In genomic region chr14:49454283-49454914, GRCm38 (mm10) we compare ENCODE assay signal across 17 mouse cellular contexts.
DNase-seq lines count a peak whose midpoint lies in the region; ATAC-seq and TF ChIP-seq lines count a peak whose summit lies in the region.
"Had no signal": no experiment of that assay in that cellular context is flagged by ENCODE, and none has a peak within 500 bp of the region (broad histone marks: within the 10 kb centered on the region; RNA-seq: fewer than 3 reads in every experiment).

No protein-coding gene starts in this region.

- H3K4me1 ChIP-seq in hindbrain, embryonic 13.5 days (replicated peaks): peaks cover 10% of the 10 kb centered on the region
- H3K4me1 ChIP-seq in hindbrain, embryonic 11.5 days (replicated peaks; ENCODE audit: control insufficient read depth, insufficient read depth, low read length): no peaks in the 10 kb centered on the region
- no peaks in the 10 kb centered on the region for H3K4me1 ChIP-seq in midbrain, embryonic 14.5 days (ENCODE audit: control insufficient read depth, insufficient read depth, low read length)
- no peaks in the 10 kb centered on the region for H3K4me1 ChIP-seq in midbrain, embryonic 11.5 days (ENCODE audit: control insufficient read depth, insufficient read depth, low read length)
- 0 out of 2 replicates have a peak, but pooled peaks cover 2% of the 10 kb centered on the region for H3K4me1 ChIP-seq in midbrain, postnatal 0 days (ENCODE audit: insufficient read depth, low read length)
- no peaks in the 10 kb centered on the region for H3K4me1 ChIP-seq in liver, embryonic 12.5 days

- H3K9ac ChIP-seq in hindbrain, embryonic 13.5 days: no peak overlapping the region
- H3K9ac ChIP-seq in hindbrain, embryonic 11.5 days (ENCODE audit: low read depth, low read length): no peak overlapping the region
- no peak overlapping the region for H3K9ac ChIP-seq in midbrain, embryonic 14.5 days (replicated peaks; ENCODE audit: low read length)
- H3K9ac ChIP-seq in midbrain, embryonic 11.5 days (ENCODE audit: low read length): no peak overlapping the region
- no peak overlapping the region for H3K9ac ChIP-seq in midbrain, postnatal 0 days (replicated peaks; ENCODE audit: low read length, poor library complexity, severe bottlenecking)
- H3K9ac ChIP-seq in liver, embryonic 12.5 days: no peak overlapping the region

- no peaks in the 10 kb centered on the region for H3K9me3 ChIP-seq in hindbrain, embryonic 13.5 days
- H3K9me3 ChIP-seq in hindbrain, embryonic 11.5 days (ENCODE audit: control insufficient read depth, low read length): no peaks in the 10 kb centered on the region
- no peaks in the 10 kb centered on the region for H3K9me3 ChIP-seq in midbrain, embryonic 14.5 days (ENCODE audit: control insufficient read depth, low read length)
- no peaks in the 10 kb centered on the region; the same call in 1 of the 2 replicates for H3K9me3 ChIP-seq in midbrain, embryonic 11.5 days (ENCODE audit: control insufficient read depth, low read length)
- H3K9me3 ChIP-seq in midbrain, postnatal 0 days (ENCODE audit: low read length): no peaks in the 10 kb centered on the region
- H3K9me3 ChIP-seq in liver, embryonic 12.5 days (replicated peaks): no peaks in the 10 kb centered on the region
- H3K9me3 ChIP-seq: forebrain, embryonic 10.5 days had no signal

- no peak for ATAC-seq in hindbrain, embryonic 13.5 days (ENCODE audit: low FRiP score)
- ATAC-seq in hindbrain, embryonic 11.5 days (ENCODE audit: low FRiP score): no peak
- no peak for ATAC-seq in midbrain, embryonic 14.5 days (ENCODE audit: low FRiP score, low TSS enrichment)
- ATAC-seq in midbrain, embryonic 11.5 days (ENCODE audit: low FRiP score): no peak
- 0 out of 2 replicates have a peak, but pooled peaks have one; percentile 62 for ATAC-seq in midbrain, postnatal 0 days (ENCODE audit: low FRiP score)
- no peak for ATAC-seq in liver, embryonic 12.5 days
- ATAC-seq: CD4-positive, CD25-positive, alpha-beta regulatory T cell, adult 4 months; forebrain, embryonic 14.5 days had no signal

- peak overlapping the region; percentile 30; the same call in 1 of the 2 replicates for H3K27ac ChIP-seq in hindbrain, embryonic 13.5 days
- no peak overlapping the region for H3K27ac ChIP-seq in hindbrain, embryonic 11.5 days (ENCODE audit: low read depth, low read length)
- no peak overlapping the region for H3K27ac ChIP-seq in midbrain, embryonic 14.5 days (replicated peaks; ENCODE audit: low read depth, low read length)
- no peak overlapping the region for H3K27ac ChIP-seq in midbrain, embryonic 11.5 days (ENCODE audit: low read depth, low read length)
- no peak overlapping the region for H3K27ac ChIP-seq in midbrain, postnatal 0 days (ENCODE audit: low read depth, low read length)
- H3K27ac ChIP-seq in liver, embryonic 12.5 days: no peak overlapping the region
- H3K27ac ChIP-seq: forebrain, embryonic 10.5 days had no signal

- no peak overlapping the region for H3K4me3 ChIP-seq in hindbrain, embryonic 13.5 days
- no peak overlapping the region for H3K4me3 ChIP-seq in hindbrain, embryonic 11.5 days (ENCODE audit: low read depth, low read length)
- no peak overlapping the region for H3K4me3 ChIP-seq in midbrain, embryonic 14.5 days (replicated peaks; ENCODE audit: low read depth, low read length)
- H3K4me3 ChIP-seq in midbrain, embryonic 11.5 days (ENCODE audit: low read depth, low read length): no peak overlapping the region
- H3K4me3 ChIP-seq in midbrain, postnatal 0 days (ENCODE audit: low read depth, low read length): no peak overlapping the region
- no peak overlapping the region for H3K4me3 ChIP-seq in liver, embryonic 12.5 days
- H3K4me3 ChIP-seq: forebrain, embryonic 10.5 days had no signal

- H3K27me3 ChIP-seq in hindbrain, embryonic 13.5 days: no peaks in the 10 kb centered on the region
- H3K27me3 ChIP-seq in hindbrain, embryonic 11.5 days (ENCODE audit: control insufficient read depth, insufficient read depth, low read length): no peaks in the 10 kb centered on the region
- H3K27me3 ChIP-seq in midbrain, embryonic 14.5 days (ENCODE audit: control insufficient read depth, insufficient read depth, low read length): no peaks in the 10 kb centered on the region
- no peaks in the 10 kb centered on the region for H3K27me3 ChIP-seq in midbrain, embryonic 11.5 days (ENCODE audit: control insufficient read depth, insufficient read depth, low read length)
- no peaks in the 10 kb centered on the region for H3K27me3 ChIP-seq in midbrain, postnatal 0 days (ENCODE audit: insufficient read depth, low read length)
- no peaks in the 10 kb centered on the region for H3K27me3 ChIP-seq in liver, embryonic 12.5 days (replicated peaks)

- 78% methylated on average over 6 of the region's 6 CpGs for WGBS in hindbrain, embryonic 13.5 days
- 81% methylated on average over 6 of the region's 6 CpGs for WGBS in hindbrain, embryonic 11.5 days
- WGBS in midbrain, embryonic 14.5 days: 68% methylated on average over 6 of the region's 6 CpGs
- 85% methylated on average over 6 of the region's 6 CpGs for WGBS in midbrain, embryonic 11.5 days
- 51% methylated on average over 6 of the region's 6 CpGs for WGBS in midbrain, postnatal 0 days
- 71% methylated on average over 6 of the region's 6 CpGs for WGBS in liver, embryonic 12.5 days (ENCODE audit: insufficient replicate concordance)

- TF ChIP-seq CTCF in brain, embryonic 14.5 days (IDR thresholded peaks at IDR 0.05; ENCODE audit: borderline replicate concordance, extremely low read depth, insufficient read depth, insufficient read length): no peak
- no peak for TF ChIP-seq CTCF in midbrain, postnatal 0 days (IDR thresholded peaks at IDR 0.05)

- DNase-seq in hindbrain, embryonic 11.5 days (ENCODE audit: low spot score): no peak
- DNase-seq in midbrain, embryonic 14.5 days: peak; percentile 15
- no peak for DNase-seq in midbrain, embryonic 11.5 days (ENCODE audit: low spot score, missing footprints)
- DNase-seq in brain, embryonic 14.5 days (ENCODE audit: low read depth): peak; percentile 14
- no peak for DNase-seq in midbrain, postnatal 0 days (ENCODE audit: low spot score)
- no peak for DNase-seq in c-Kit-positive CD71-positive TER-119-positive erythroid progenitor cells, embryonic 14.5 days (ENCODE audit: low spot score)
- DNase-seq: adrenal gland, postnatal 14 days; cerebellum, adult 18-20 months; cerebellum, adult 9-10 months; cerebellum, postnatal 14 days; gastrocnemius, postnatal 25 days had no signal

- no peaks in the 10 kb centered on the region for H3K36me3 ChIP-seq in hindbrain, embryonic 13.5 days
- no peaks in the 10 kb centered on the region for H3K36me3 ChIP-seq in hindbrain, embryonic 11.5 days (ENCODE audit: control insufficient read depth, insufficient read depth, low read length)
- H3K36me3 ChIP-seq in midbrain, embryonic 14.5 days (ENCODE audit: control insufficient read depth, insufficient read depth, low read length): no peaks in the 10 kb centered on the region
- no peaks in the 10 kb centered on the region for H3K36me3 ChIP-seq in midbrain, embryonic 11.5 days (ENCODE audit: control insufficient read depth, insufficient read depth, low read length)
- H3K36me3 ChIP-seq in midbrain, postnatal 0 days (ENCODE audit: insufficient read depth, low read length): no peaks in the 10 kb centered on the region
- H3K36me3 ChIP-seq in liver, embryonic 12.5 days: no peaks in the 10 kb centered on the region
- H3K36me3 ChIP-seq: forebrain, embryonic 10.5 days had no signal

- H3K4me2 ChIP-seq in hindbrain, embryonic 13.5 days: no peak overlapping the region
- no peak overlapping the region for H3K4me2 ChIP-seq in hindbrain, embryonic 11.5 days (replicated peaks; ENCODE audit: low read depth, low read length)
- H3K4me2 ChIP-seq in midbrain, embryonic 14.5 days (ENCODE audit: low read length): no peak overlapping the region
- H3K4me2 ChIP-seq in midbrain, embryonic 11.5 days: no peak overlapping the region
- no peak overlapping the region for H3K4me2 ChIP-seq in midbrain, postnatal 0 days (ENCODE audit: low read depth, low read length, poor library complexity, severe bottlenecking)
- no peak overlapping the region for H3K4me2 ChIP-seq in liver, embryonic 12.5 days
- H3K4me2 ChIP-seq: heart, embryonic 11.5 days had no signal

- TF ChIP-seq POLR2A in brain, embryonic 14.5 days (IDR thresholded peaks at IDR 0.05; ENCODE audit: borderline replicate concordance, extremely low read depth, insufficient read depth, insufficient read length, poor library complexity, severe bottlenecking): no peak

Comparison
In these comparisons a context has a peak if more than half of its experiments do, and no peak if none do; other contexts are left out.
1. DNase-seq: peak in midbrain, embryonic 14.5 days (single experiment) and brain, embryonic 14.5 days (single experiment); none in hindbrain, embryonic 11.5 days (single experiment), midbrain, embryonic 11.5 days (single experiment), midbrain, postnatal 0 days (single experiment) and c-Kit-positive CD71-positive TER-119-positive erythroid progenitor cells, embryonic 14.5 days (single experiment).